Mouse (Mus musculus): ENCODE measurements around the gene Plpp1. TPM values are rescaled to one million over a fixed set of nuclear protein-coding genes. Genes with fewer than 3 reads are reported as not detected.

The Plpp1 gene
- polyA plus RNA-seq, 1 experiment from 2014 or later = 70.9 TPM

DNA sequence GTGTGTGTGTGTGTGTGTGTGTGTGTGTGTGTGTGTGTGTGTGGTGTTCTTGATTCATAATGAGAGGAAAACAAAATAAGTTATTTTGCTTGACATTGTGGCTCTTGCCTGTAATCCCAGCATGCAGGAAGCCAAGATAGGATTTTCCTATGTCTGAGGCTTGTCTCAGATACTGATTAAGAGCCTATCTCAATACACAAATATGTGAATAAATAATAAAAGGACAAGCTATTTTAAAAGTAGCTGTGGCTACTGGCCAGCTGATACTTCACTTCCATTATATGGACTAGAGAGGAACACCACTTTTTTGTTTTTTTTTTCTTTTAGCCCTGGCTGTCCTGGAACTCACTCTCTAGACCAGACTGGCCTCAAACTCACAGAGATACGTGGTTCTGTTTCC is 38.8 kb upstream of the Plpp1 start:
- Histone ChIP-seq H3K9me3 (peaks cover 7% of the 10 kb centered on the region; the same call in 1 of the 2 replicates), H3K4me1 (replicated peaks) (0 out of 2 replicates have a peak, but pooled peaks cover 3% of the 10 kb centered on the region), H3K27ac (replicated peaks) (no peak overlapping the region), H3K4me2 (no peak overlapping the region), H3K36me3 (no peaks in the 10 kb centered on the region), H3K27me3 (no peaks in the 10 kb centered on the region), H3K4me3 (no peak overlapping the region), H3K9ac (no peak overlapping the region)
- 71% methylated on average over 1 of the region's 1 CpGs for WGBS
- no peak for ATAC-seq (ENCODE audit: low FRiP score, low read depth)

DNA sequence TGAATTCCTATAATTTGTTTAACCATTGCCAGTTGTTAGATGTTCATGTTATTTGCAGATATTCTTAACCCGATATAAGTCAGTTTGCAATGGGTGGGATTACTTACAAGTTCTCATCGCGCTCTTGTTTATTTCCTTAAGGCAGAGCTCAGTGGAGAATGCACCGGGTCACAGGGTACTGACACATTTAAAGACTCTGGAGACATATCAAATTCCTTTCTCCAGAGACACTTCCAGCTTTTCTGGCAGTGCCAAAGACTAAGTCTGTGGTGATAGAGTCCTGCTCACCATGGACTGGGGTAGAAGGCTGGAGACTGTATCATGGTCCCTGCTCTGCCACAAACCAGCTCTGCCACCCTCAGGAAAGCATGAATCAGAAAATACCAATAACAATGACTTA is 38.0 kb upstream of the Plpp1 start:
- 82% methylated on average over 4 of the region's 4 CpGs for WGBS
- ATAC-seq (ENCODE audit: low FRiP score, low read depth) = no peak
- Histone ChIP-seq H3K4me3 (no peak overlapping the region), H3K4me2 (no peak overlapping the region), H3K36me3 (no peaks in the 10 kb centered on the region), H3K4me1 (replicated peaks) (0 out of 2 replicates have a peak, but pooled peaks cover 3% of the 10 kb centered on the region), H3K27ac (replicated peaks) (no peak overlapping the region), H3K9me3 (peaks cover 11% of the 10 kb centered on the region; the same call in 1 of the 2 replicates), H3K9ac (no peak overlapping the region), H3K27me3 (no peaks in the 10 kb centered on the region)

DNA sequence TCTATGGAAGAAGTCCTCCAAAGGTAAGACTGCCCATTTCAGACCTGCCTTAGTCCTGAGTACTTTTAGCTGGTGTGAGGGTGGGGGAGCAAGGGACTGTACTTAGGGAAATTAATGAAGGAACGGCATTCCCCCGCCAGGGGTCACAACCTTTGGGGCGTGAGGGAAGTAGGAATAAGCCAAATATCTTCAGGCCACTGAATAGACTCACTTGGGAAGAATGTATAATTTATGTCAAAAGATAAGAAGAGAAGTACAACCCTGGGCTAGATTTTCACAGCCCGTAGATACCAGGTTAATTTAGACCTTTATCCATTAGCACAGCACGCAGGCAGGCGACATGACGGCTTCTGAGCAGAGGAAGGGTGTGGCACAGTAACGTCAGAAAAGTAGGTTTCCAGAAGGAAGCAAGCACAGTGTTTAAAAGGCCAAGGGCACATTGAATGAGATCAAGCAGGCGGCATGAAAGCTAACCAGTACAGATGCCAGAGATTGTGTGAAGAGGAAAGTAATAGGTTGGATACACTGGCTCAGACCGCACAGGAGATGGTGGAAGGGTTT is 37.0 kb upstream of the Plpp1 start:
- H3K9me3 ChIP-seq = peaks cover 17% of the 10 kb centered on the region; the same call in 1 of the 2 replicates
- ATAC-seq (ENCODE audit: low FRiP score, low read depth) = no peak
- no peak overlapping the region for H3K4me3 ChIP-seq
- H3K27me3 ChIP-seq = no peaks in the 10 kb centered on the region
- H3K27ac ChIP-seq (replicated peaks) = no peak overlapping the region
- WGBS = 86% methylated on average over 10 of the region's 10 CpGs
- no peaks in the 10 kb centered on the region for H3K36me3 ChIP-seq
- H3K4me1 ChIP-seq (replicated peaks) = 0 out of 2 replicates have a peak, but pooled peaks cover 3% of the 10 kb centered on the region
- no peak overlapping the region for H3K4me2 ChIP-seq
- H3K9ac ChIP-seq = no peak overlapping the region

DNA sequence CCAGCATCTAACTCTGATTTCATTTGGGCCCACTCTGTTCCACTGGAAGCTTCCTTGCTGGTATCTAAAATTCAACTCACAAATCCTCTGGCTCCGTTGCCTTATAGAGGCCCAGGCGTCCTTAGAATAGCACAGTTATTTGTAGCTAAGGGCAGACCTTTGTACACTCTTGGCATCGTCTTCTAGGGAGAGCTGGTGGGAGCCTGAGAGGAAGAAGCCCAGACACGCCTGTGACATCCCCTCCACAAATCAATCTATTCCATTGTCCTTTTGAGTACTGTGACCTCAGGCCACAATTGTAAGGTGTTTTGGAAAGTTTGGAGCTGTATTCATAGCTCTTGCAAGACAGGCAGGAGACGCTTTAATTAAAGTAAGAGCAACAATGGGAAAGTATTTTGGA is 36.0 kb upstream of the Plpp1 start:
- Histone ChIP-seq H3K27ac (replicated peaks) (no peak overlapping the region), H3K27me3 (no peaks in the 10 kb centered on the region), H3K9ac (no peak overlapping the region), H3K4me3 (no peak overlapping the region), H3K4me2 (no peak overlapping the region), H3K4me1 (replicated peaks) (0 out of 2 replicates have a peak, but pooled peaks cover 3% of the 10 kb centered on the region), H3K36me3 (no peaks in the 10 kb centered on the region), H3K9me3 (peaks cover 17% of the 10 kb centered on the region; the same call in 1 of the 2 replicates)
- ATAC-seq (ENCODE audit: low FRiP score, low read depth) = no peak
- 69% methylated on average over 5 of the region's 5 CpGs for WGBS

DNA sequence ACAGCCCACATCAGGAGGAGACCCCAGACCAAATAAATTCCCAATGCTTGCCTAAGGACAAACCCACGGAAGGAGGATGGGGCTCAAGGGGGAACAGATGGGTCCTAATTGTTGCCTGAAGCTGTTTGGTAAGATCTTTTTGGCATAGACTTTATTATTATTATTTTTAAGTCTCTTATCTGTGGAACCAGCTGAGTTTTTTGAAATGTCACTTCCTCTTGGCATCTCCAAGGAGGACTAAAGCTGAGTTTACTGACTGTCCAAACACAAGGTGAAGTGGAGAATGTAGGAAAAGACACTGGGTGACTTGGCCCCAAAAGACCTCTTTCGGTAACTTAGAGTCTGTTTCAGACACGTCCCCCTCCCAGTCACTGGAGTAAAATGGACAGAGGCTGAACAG is 34.9 kb upstream of the Plpp1 start:
- no peak for ATAC-seq (ENCODE audit: low FRiP score, low read depth)
- no peak overlapping the region for H3K4me3 ChIP-seq
- whole genome bisulfite sequencing = 93% methylated on average over 3 of the region's 3 CpGs
- no peaks in the 10 kb centered on the region for H3K27me3 ChIP-seq
- peaks cover 17% of the 10 kb centered on the region; the same call in 1 of the 2 replicates for H3K9me3 ChIP-seq
- no peaks in the 10 kb centered on the region for H3K36me3 ChIP-seq
- H3K27ac ChIP-seq (replicated peaks) = no peak overlapping the region
- 0 out of 2 replicates have a peak, but pooled peaks cover 4% of the 10 kb centered on the region for H3K4me1 ChIP-seq (replicated peaks)
- no peak overlapping the region for H3K9ac ChIP-seq
- no peak overlapping the region for H3K4me2 ChIP-seq

DNA sequence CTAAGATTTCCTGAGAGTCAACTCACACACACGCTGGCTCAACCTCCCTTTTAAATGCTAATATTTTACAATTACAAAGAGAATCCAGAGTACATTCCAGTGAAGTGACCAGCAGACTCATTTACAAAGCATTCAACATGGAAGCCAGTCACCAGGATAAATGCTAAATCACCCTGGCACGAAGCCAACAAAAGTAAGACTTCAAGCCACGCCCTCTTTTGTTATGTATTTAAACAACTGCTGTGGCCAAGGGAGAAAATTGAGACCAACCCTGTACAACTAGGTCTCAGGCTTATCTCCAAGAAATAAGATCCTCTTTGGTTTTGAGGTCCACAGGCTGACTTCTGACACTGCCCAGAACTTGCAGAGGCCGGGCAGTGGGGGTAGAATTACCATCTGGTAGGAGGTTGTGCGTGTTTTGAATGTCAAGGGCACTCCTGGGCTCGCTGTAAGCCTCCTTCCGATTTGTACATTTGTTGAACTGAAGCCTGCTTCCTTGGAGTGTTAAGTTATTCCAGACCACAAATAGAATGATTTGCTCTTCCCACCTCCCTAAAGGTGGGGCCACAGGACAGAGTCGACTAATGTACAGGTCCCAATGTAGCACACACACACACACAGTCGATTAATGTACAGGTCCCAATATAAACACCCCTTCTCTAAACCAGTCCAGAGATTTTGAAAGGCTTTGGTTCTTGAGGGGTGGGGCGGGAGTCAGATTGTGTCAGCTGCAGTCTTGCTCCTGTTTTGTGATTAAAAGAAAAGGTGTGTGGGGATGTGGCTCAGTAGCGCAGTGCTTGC is 29.9 kb upstream of the Plpp1 start:
- 26% methylated on average over 11 of the region's 11 CpGs for WGBS
- no peak overlapping the region for H3K9ac ChIP-seq
- H3K4me3 ChIP-seq = no peak overlapping the region
- H3K4me2 ChIP-seq = no peak overlapping the region
- no peaks in the 10 kb centered on the region for H3K36me3 ChIP-seq
- ATAC-seq (ENCODE audit: low FRiP score, low read depth) = peak; percentile 42; the same call in 1 of the 2 replicates
- no peak overlapping the region; the same call in 1 of the 2 replicates for H3K27ac ChIP-seq (replicated peaks)
- peaks cover 17% of the 10 kb centered on the region; the same call in 1 of the 2 replicates for H3K9me3 ChIP-seq
- 0 out of 2 replicates have a peak, but pooled peaks cover 10% of the 10 kb centered on the region for H3K4me1 ChIP-seq (replicated peaks)
- no peaks in the 10 kb centered on the region for H3K27me3 ChIP-seq

DNA sequence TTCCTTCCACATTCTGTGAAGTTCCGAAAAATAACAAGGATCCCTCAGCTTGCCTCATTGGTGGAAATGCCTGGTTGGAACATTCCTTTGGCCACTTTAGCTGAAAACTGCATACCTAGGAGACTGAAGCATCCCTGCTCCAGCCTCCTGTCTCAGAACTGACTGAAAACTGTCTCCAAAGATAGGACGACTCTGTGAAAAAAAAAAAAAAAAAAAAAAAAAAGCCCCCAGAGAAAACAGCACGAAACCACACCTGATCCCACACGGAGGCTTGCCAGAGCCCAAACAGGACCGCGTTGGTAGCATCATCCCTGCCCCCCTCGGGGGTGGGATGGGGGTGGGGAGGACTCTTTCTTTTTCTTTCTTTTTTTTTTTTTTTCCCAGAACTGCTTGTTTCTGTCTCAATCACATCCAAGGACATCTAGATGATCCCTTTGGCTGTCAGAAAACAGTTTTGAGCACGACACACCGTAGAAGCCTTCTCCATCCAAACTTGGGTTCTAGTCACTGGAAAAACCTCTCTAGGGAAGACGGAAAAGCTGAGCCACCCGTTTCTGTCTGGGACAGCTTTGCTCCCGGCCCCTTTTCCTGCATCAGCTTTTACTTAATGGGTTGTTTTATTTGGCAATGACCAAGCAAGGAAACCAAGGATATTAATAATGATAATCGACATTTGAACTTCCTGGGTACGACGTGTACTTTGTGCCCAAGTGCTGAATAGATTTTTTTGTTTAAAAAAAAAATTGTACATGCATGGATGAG is 29.0 kb upstream of the Plpp1 start:
- no peak for ATAC-seq (ENCODE audit: low FRiP score, low read depth)
- Histone ChIP-seq H3K36me3 (no peaks in the 10 kb centered on the region), H3K9me3 (peaks cover 12% of the 10 kb centered on the region; the same call in 1 of the 2 replicates), H3K4me3 (no peak overlapping the region), H3K27ac (replicated peaks) (no peak overlapping the region), H3K4me1 (replicated peaks) (0 out of 2 replicates have a peak, but pooled peaks cover 10% of the 10 kb centered on the region), H3K27me3 (no peaks in the 10 kb centered on the region), H3K4me2 (peak overlapping the region; percentile 31), H3K9ac (no peak overlapping the region)
- WGBS = 37% methylated on average over 15 of the region's 15 CpGs

DNA sequence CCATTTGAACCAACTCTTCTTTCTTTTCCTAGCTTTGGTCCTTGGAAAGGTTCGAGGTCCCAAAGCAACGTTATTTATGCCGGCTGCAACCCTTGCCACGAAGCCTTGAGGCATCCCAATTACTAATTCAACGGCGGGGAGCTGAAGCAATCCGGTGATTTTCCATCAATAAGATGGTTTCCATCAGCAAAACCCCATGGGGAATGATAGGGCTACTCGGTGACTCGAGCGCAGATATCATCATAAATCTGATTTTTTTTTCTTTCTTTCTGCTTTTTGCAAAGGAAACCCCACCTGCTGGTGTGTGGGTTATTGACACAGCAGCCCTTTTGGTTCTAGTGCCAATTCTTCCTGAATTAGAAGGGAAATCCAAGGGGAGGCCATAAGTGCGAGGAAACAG is 28.3 kb upstream of the Plpp1 start:
- no peak for ATAC-seq (ENCODE audit: low FRiP score, low read depth)
- H3K4me2 ChIP-seq = no peak overlapping the region
- WGBS = 32% methylated on average over 11 of the region's 11 CpGs

DNA sequence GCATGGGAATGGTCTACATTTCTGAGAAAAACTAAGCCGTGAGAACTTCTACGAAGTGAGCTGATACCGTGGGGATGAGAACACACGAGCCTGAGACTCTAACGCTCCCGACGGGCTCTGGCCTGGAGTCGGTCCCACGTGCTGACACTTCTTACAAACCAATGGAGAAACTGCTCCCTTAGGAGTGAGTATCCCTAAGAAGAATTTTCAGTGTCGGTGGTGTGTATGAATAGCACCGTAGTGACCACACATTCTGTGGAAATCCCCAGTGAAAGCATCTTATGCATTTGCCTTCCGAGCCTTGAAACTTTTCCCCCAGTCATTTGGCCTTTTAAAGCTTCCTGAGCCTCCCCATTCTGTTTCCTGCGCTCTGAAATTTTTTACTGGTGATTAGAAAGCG is 27.7 kb upstream of the Plpp1 start:
- no peak overlapping the region for H3K27ac ChIP-seq (replicated peaks)
- no peaks in the 10 kb centered on the region for H3K36me3 ChIP-seq
- no peak overlapping the region for H3K9ac ChIP-seq
- H3K27me3 ChIP-seq = no peaks in the 10 kb centered on the region
- H3K9me3 ChIP-seq = 0 out of 2 replicates have a peak, but pooled peaks cover 3% of the 10 kb centered on the region
- 84% methylated on average over 14 of the region's 14 CpGs for WGBS
- no peak for ATAC-seq (ENCODE audit: low FRiP score, low read depth)
- 0 out of 2 replicates have a peak, but pooled peaks cover 10% of the 10 kb centered on the region for H3K4me1 ChIP-seq (replicated peaks)
- H3K4me3 ChIP-seq = no peak overlapping the region
- H3K4me2 ChIP-seq = no peak overlapping the region

More for the DNA sequence above, 28.3 kb upstream of the Plpp1 start:
- 0 out of 2 replicates have a peak, but pooled peaks cover 10% of the 10 kb centered on the region for H3K4me1 ChIP-seq (replicated peaks)
- H3K9ac ChIP-seq = no peak overlapping the region
- no peak overlapping the region for H3K27ac ChIP-seq (replicated peaks)
- H3K27me3 ChIP-seq = no peaks in the 10 kb centered on the region
- no peaks in the 10 kb centered on the region for H3K36me3 ChIP-seq
- H3K4me3 ChIP-seq = no peak overlapping the region
- 0 out of 2 replicates have a peak, but pooled peaks cover 9% of the 10 kb centered on the region for H3K9me3 ChIP-seq

DNA sequence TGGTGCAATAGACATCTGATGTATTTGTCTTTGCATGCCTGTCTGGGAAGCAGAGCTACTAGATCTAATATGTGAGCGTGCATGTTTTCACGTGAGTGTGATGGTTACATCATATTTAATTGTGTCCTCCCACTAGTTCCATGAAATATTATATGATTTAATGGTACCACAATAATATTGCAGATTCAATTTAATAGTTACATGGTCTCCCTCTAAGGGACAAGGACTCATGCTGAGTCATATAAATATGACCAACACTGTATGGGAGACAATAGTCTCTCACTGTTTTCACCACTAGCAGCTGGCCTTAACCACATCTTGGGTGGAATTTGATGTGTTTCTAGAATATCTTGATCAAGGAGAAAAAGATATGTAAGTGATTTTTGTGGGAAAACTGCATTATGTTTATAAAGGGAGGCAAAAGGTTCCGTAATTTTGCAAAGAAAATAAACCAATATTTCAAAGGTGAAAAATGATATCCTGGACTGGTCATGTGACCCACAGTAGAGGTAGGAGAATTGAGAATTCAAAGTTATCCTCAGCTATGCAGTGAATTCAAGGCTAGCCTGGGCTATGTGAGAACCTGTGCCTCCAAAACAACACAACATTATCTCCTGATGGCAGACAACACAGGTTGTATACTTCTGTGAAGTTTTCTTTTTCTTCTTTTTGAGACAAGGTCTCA is 26.5 kb upstream of the Plpp1 start:
- 90% methylated on average over 3 of the region's 3 CpGs for WGBS
- no peaks in the 10 kb centered on the region for H3K36me3 ChIP-seq
- H3K9ac ChIP-seq = no peak overlapping the region
- ATAC-seq (ENCODE audit: low FRiP score, low read depth) = no peak
- 0 out of 2 replicates have a peak, but pooled peaks cover 10% of the 10 kb centered on the region for H3K4me1 ChIP-seq (replicated peaks)
- no peak overlapping the region for H3K4me3 ChIP-seq
- H3K4me2 ChIP-seq = no peak overlapping the region
- H3K27ac ChIP-seq (replicated peaks) = no peak overlapping the region
- H3K27me3 ChIP-seq = no peaks in the 10 kb centered on the region
- H3K9me3 ChIP-seq = no peaks in the 10 kb centered on the region

DNA sequence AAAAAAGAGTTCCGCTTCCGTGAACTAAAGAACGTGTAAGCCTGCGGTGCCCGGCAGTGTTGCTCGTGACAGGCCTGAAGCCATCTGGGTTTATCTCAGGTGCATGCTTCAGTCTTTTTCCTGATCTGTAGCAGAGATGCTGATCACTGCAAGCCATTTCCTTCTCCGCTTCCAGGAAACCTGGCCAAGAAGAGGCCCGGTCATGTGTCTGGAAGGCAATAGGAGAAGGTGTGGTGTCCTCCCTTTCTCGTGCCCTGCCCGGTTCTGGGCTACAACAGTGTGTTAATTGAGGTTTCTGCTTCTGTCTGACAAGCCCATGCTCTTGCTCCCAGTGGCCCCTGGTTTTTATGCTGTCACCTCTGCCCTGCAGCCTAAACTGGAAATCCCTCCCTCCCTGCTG is 24.7 kb upstream of the Plpp1 start:
- H3K4me3 ChIP-seq = no peak overlapping the region
- H3K27me3 ChIP-seq = no peaks in the 10 kb centered on the region
- H3K9me3 ChIP-seq = no peaks in the 10 kb centered on the region
- no peak for ATAC-seq (ENCODE audit: low FRiP score, low read depth)
- H3K4me2 ChIP-seq = no peak overlapping the region
- no peaks in the 10 kb centered on the region for H3K36me3 ChIP-seq
- no peak overlapping the region for H3K27ac ChIP-seq (replicated peaks)
- H3K9ac ChIP-seq = no peak overlapping the region
- 0 out of 2 replicates have a peak, but pooled peaks cover 7% of the 10 kb centered on the region for H3K4me1 ChIP-seq (replicated peaks)
- WGBS = 94% methylated on average over 10 of the region's 10 CpGs

Data from hindbrain, embryonic 15.5 days (tissue).